Mouse (Mus musculus) embryonic facial prominence, embryonic 14.5 days (tissue): ENCODE measurements around the gene Plgrkt. TPM values are rescaled to one million over a fixed set of nuclear protein-coding genes. Genes with fewer than 3 reads are reported as not detected.

Source experiments
- ATAC-seq: fragments of 200-750 bp; cut with Nextera tagmentation; 2 replicates; pipeline ENCODE4 v1.8.0; 2017; ENCODE audit warnings: low read depth, moderate number of reproducible peaks, moderate TSS enrichment
- DNase-seq: peaks from one replicate; pipeline ENCODE4 v3.0.0-alpha.2; 2015; ENCODE audit warnings: low spot score
- H3K27ac ChIP-seq: fragments of 300-500 bp; sonication (generic); replicated peaks from 2 replicates; pipeline ENCODE4 v1.5.1; 2014; ENCODE audit warnings: low read depth, mild to moderate bottlenecking, low read length, moderate library complexity
- H3K27me3 ChIP-seq: fragments of 300-500 bp; sonication (generic); replicated peaks from 2 replicates; pipeline ENCODE4 v1.6.1; 2014; ENCODE audit warnings: low read length; ENCODE audit not compliant: control insufficient read depth, insufficient read depth
- H3K36me3 ChIP-seq: fragments of 300-500 bp; sonication (generic); 2 replicates; pipeline ENCODE4 v1.6.1; 2014; ENCODE audit warnings: low read length, mixed read lengths; ENCODE audit not compliant: control insufficient read depth, insufficient read depth
- H3K4me1 ChIP-seq: fragments of 300-500 bp; sonication (generic); 2 replicates; pipeline ENCODE4 v1.6.1; 2014; ENCODE audit warnings: antibody characterized with exemption, low read length; ENCODE audit not compliant: control insufficient read depth, insufficient read depth
- H3K4me2 ChIP-seq: fragments of 300-500 bp; sonication (generic); 2 replicates; pipeline ENCODE4 v1.6.1; 2014; ENCODE audit warnings: low read depth, mild to moderate bottlenecking, low read length, moderate library complexity, mixed read lengths
- H3K4me3 ChIP-seq: fragments of 300-500 bp; sonication (generic); 2 replicates; pipeline ENCODE4 v1.5.1; 2014; ENCODE audit warnings: low read depth, mild to moderate bottlenecking, low read length
- H3K9ac ChIP-seq: fragments of 300-500 bp; sonication (generic); 2 replicates; pipeline ENCODE4 v1.6.1; 2014; ENCODE audit warnings: low read depth, mild to moderate bottlenecking, low read length, moderate library complexity, mixed read lengths
- H3K9me3 ChIP-seq: fragments of 300-500 bp; sonication (generic); 2 replicates; pipeline ENCODE4 v1.6.1; 2016; ENCODE audit warnings: low read length; ENCODE audit not compliant: control insufficient read depth
- WGBS: fragments of 180-500 bp; shearing (Covaris S2); extraction: QIAGEN DNeasy Blood & Tissue Kit; methylation state at CpG from one replicate; pipeline ENCODE4 v1.1.7; 2014; 5-methylcytosine and 5-hydroxymethylcytosine counted together
- polyA plus RNA-seq: library from polyadenylated mRNA; unstranded; fragments of >200 nt; fragmentation: Nextera tagmentation; extraction: Ambion mirVana; gene quantifications from 2 replicates; pipeline ENCODE4 v1.2.1, GENCODE M21; 2014

The Plgrkt gene
- polyA plus RNA-seq, 1 experiment from 2014 or later: 66.9 TPM

DNA sequence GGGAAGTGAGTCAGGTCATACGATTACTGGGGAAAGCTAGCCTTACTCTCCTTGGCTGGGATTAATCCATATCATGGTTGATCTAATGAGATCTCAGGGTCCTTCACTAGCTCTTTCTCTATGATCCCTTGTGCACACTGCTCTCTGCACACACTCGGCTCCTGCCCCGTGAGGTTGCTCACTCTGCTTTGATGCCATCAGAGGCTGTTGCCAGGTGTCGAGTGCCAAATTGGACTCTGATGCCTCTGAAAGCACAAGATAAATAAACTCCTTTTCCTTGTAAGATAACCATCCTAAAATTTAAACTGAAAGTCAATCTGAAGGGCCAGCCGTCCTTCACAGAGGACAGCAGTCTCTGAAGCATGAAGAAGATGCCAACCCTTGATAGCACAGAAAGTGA is 23.3 kb upstream of the Plgrkt start:
- no peaks in the 10 kb centered on the region for H3K36me3 ChIP-seq
- ATAC-seq: no peak

DNA sequence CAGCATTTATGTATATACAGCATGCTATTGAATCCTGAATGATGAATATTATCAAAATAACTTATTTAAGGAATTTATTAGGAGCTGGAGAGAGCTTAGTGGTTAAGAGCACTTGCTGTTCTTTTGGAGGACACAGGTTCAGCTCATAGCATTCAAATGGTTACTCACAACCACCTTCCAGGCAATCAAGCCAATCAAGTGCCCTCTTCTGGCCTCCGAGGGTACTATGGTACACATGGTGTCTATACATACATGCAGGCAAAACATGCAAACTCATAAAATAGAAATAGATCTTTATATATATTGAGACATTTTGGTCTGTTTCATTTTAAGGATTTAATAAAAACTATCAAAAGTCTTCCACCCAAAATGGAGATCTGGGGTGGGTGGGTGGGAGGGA is 21.6 kb upstream of the Plgrkt start:
- H3K27ac ChIP-seq: no peak overlapping the region
- no peaks in the 10 kb centered on the region for H3K27me3 ChIP-seq
- no peaks in the 10 kb centered on the region for H3K4me1 ChIP-seq
- no peak overlapping the region for H3K4me2 ChIP-seq
- ATAC-seq: no peak
- no peak for DNase-seq
- H3K4me3 ChIP-seq: no peak overlapping the region
- no peaks in the 10 kb centered on the region for H3K36me3 ChIP-seq
- WGBS: 86% methylated on average over 1 of the region's 1 CpGs
- H3K9ac ChIP-seq: no peak overlapping the region
- H3K9me3 ChIP-seq: no peaks in the 10 kb centered on the region

More for the DNA sequence above, 23.3 kb upstream of the Plgrkt start:
- Histone ChIP-seq H3K27me3 (no peaks in the 10 kb centered on the region), H3K9ac (no peak overlapping the region), H3K9me3 (no peaks in the 10 kb centered on the region), H3K4me3 (no peak overlapping the region), H3K27ac (no peak overlapping the region), H3K4me2 (no peak overlapping the region), H3K4me1 (no peaks in the 10 kb centered on the region)
- WGBS: 76% methylated on average over 5 of the region's 5 CpGs
- DNase-seq: no peak

DNA sequence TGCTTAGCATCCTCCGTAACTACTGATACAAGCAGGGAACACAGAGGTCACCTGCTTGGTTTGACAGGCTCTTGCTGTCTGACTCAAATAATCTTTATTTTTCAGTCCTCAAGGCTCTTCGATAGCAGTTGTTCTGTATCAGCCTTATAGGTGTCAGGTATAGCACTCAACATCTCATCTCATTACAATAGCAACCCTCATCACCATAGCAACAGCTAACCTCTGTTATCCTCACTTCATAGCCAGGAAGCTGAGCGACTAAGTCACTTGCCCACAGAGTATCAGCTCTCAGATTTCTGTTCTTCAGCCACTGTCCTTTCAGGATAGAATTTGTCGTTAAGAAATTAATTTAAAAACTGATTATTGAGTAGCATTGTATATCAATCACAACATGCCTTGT is 18.6 kb upstream of the Plgrkt start:
- Histone ChIP-seq H3K36me3 (no peaks in the 10 kb centered on the region), H3K4me3 (no peak overlapping the region), H3K27me3 (no peaks in the 10 kb centered on the region), H3K9ac (no peak overlapping the region), H3K4me1 (no peaks in the 10 kb centered on the region), H3K9me3 (no peaks in the 10 kb centered on the region), H3K27ac (no peak overlapping the region), H3K4me2 (no peak overlapping the region)
- ATAC-seq (no peak), DNase-seq (no peak)
- 79% methylated on average over 4 of the region's 4 CpGs for WGBS

DNA sequence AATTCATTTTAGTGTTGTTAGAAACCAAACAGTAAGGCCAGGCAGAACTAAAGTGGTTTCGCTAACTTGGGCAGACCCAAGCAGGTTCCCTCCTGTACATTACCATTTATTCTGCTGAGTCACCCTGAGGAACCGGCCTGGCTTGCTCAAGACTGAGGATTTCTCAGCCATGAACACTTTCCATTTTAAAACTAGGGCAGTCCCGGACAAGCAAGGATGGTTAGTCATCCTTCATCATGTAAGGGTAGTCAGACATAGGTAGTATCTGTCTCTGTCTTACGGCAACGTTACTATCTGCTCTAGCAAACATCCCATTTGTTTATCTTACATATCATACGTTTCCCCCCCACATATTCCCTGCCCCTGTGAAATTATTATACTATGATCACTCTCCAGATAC is 17.8 kb upstream of the Plgrkt start:
- Histone ChIP-seq H3K9me3 (no peaks in the 10 kb centered on the region), H3K36me3 (no peaks in the 10 kb centered on the region), H3K4me1 (no peaks in the 10 kb centered on the region), H3K27ac (no peak overlapping the region), H3K27me3 (no peaks in the 10 kb centered on the region), H3K4me3 (no peak overlapping the region), H3K4me2 (no peak overlapping the region), H3K9ac (no peak overlapping the region)
- no peak for ATAC-seq
- DNase-seq: no peak
- 80% methylated on average over 6 of the region's 6 CpGs for WGBS

GRCm38 (mm10) chr19:29384412-29384811 is 17.2 kb upstream of the Plgrkt start:
- WGBS: 88% methylated on average over 9 of the region's 9 CpGs

GRCm38 (mm10) chr19:29383368-29383767 is 16.2 kb upstream of the Plgrkt start:
- Histone ChIP-seq H3K4me1 (no peaks in the 10 kb centered on the region), H3K4me3 (no peak overlapping the region), H3K27ac (no peak overlapping the region), H3K27me3 (no peaks in the 10 kb centered on the region), H3K9me3 (no peaks in the 10 kb centered on the region), H3K36me3 (no peaks in the 10 kb centered on the region), H3K9ac (no peak overlapping the region), H3K4me2 (no peak overlapping the region)
- DNase-seq: no peak
- ATAC-seq: no peak
- WGBS: 89% methylated on average over 5 of the region's 5 CpGs

More at GRCm38 (mm10) chr19:29384412-29384811, 17.2 kb upstream of the Plgrkt start:
- no peak overlapping the region for H3K4me2 ChIP-seq
- no peaks in the 10 kb centered on the region for H3K27me3 ChIP-seq
- no peaks in the 10 kb centered on the region for H3K9me3 ChIP-seq
- ATAC-seq (no peak), DNase-seq (no peak)
- H3K36me3 ChIP-seq: no peaks in the 10 kb centered on the region
- no peaks in the 10 kb centered on the region for H3K4me1 ChIP-seq
- H3K27ac ChIP-seq: no peak overlapping the region
- H3K4me3 ChIP-seq: no peak overlapping the region
- no peak overlapping the region for H3K9ac ChIP-seq

DNA sequence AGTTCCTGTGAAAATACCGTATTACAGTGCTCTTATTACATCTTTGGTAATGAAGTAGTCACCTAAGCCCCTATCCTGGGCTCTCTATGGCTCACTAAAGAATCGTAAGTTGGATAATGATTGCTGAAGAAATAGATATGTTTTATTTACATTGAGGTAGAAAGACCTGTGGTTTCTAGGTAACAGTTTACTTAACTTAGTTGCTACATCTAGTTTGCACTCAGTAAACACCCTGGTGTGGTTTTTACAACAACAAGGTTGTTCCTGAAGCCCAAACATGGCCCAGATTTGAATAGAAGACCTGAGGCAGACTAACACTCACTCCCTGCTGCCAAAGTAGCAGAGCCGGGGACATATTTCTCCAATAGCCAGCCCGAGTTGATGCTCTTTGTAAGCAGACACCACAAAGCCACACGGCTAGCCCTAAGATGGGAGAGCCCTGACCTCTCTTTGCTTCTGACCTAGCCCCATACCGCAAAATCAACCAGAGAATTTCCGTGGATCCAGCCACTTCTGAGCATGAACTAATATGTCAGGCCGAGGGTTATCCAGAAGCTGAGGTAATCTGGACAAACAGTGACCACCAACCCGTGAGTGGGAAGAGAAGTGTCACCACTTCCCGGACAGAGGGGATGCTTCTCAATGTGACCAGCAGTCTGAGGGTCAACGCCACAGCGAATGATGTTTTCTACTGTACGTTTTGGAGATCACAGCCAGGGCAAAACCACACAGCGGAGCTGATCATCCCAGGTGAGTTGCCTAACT is 12.8 kb upstream of the Plgrkt start:
- WGBS: 86% methylated on average over 14 of the region's 14 CpGs
- no peak overlapping the region for H3K4me3 ChIP-seq
- ATAC-seq (no peak), DNase-seq (no peak)
- H3K36me3 ChIP-seq: no peaks in the 10 kb centered on the region
- no peak overlapping the region for H3K27ac ChIP-seq
- no peaks in the 10 kb centered on the region for H3K4me1 ChIP-seq
- no peak overlapping the region for H3K9ac ChIP-seq
- H3K9me3 ChIP-seq: no peaks in the 10 kb centered on the region
- H3K27me3 ChIP-seq: no peaks in the 10 kb centered on the region
- no peak overlapping the region for H3K4me2 ChIP-seq

- no peak overlapping the region for H3K27ac ChIP-seq
- no peaks in the 10 kb centered on the region for H3K36me3 ChIP-seq
- no peak for DNase-seq
- WGBS: 74% methylated on average over 3 of the region's 3 CpGs
- H3K4me1 ChIP-seq: 0 out of 2 replicates have a peak, but pooled peaks cover 4% of the 10 kb centered on the region
- H3K4me2 ChIP-seq: no peak overlapping the region
- H3K9me3 ChIP-seq: no peaks in the 10 kb centered on the region
- no peak for ATAC-seq
- no peak overlapping the region for H3K9ac ChIP-seq
- H3K27me3 ChIP-seq: no peaks in the 10 kb centered on the region
- H3K4me3 ChIP-seq: no peak overlapping the region
Observed at GRCm38 (mm10) chr19:29376382-29376781, 9.2 kb upstream of the Plgrkt start.

GRCm38 (mm10) chr19:29374947-29375346 is 7.8 kb upstream of the Plgrkt start:
- no peaks in the 10 kb centered on the region for H3K36me3 ChIP-seq
- 0 out of 2 replicates have a peak, but pooled peaks cover 4% of the 10 kb centered on the region for H3K4me1 ChIP-seq
- no peak for ATAC-seq

More at GRCm38 (mm10) chr19:29374947-29375346, 7.8 kb upstream of the Plgrkt start:
- Histone ChIP-seq H3K9me3 (no peaks in the 10 kb centered on the region), H3K4me3 (no peak overlapping the region), H3K27me3 (no peaks in the 10 kb centered on the region), H3K27ac (no peak overlapping the region), H3K4me2 (no peak overlapping the region), H3K9ac (no peak overlapping the region)
- DNase-seq: no peak
- 86% methylated on average over 9 of the region's 9 CpGs for WGBS
